Mouse (Mus musculus): ENCODE results near the gene Eif3i. TPM values are rescaled to one million over a fixed set of nuclear protein-coding genes. Genes with fewer than 3 reads are reported as not detected.

Eif3i gene
- polyA plus RNA-seq, 1 experiment from 2014 or later = 209 TPM

DNA sequence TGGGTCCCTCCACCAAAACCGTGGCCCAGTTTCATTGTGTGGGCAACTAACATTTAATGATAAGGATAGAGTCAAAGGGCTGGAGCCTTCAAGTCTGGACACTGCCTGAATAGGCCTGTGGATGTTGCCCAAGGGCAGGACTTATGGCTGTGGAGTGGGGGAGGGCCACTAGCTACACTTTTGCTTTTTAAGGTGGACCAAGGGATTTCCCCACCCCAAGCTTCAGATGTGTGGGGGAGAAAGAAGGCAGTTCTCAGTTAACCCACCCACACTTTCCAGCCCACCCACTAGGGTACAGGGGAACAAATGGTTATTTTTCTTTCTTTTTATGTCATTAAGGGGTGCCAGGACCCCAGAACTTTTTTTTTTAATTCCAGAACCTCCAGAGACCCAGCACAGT lies 16.1 kb downstream of the Eif3i start:
- Histone ChIP-seq H3K4me2 (peak overlapping the region; percentile 59), H3K4me1 (replicated peaks) (peaks cover 10% of the 10 kb centered on the region), H3K4me3 (peak overlapping the region; percentile 38; the same call in 1 of the 2 replicates), H3K9me3 (no peaks in the 10 kb centered on the region), H3K27me3 (no peaks in the 10 kb centered on the region), H3K27ac (replicated peaks) (no peak overlapping the region), H3K36me3 (no peaks in the 10 kb centered on the region), H3K9ac (peak overlapping the region; percentile 66; the same call in 1 of the 2 replicates)
- 74% methylated on average over 1 of the region's 1 CpGs for WGBS
- ATAC-seq (ENCODE audit: low read depth) = no peak

DNA sequence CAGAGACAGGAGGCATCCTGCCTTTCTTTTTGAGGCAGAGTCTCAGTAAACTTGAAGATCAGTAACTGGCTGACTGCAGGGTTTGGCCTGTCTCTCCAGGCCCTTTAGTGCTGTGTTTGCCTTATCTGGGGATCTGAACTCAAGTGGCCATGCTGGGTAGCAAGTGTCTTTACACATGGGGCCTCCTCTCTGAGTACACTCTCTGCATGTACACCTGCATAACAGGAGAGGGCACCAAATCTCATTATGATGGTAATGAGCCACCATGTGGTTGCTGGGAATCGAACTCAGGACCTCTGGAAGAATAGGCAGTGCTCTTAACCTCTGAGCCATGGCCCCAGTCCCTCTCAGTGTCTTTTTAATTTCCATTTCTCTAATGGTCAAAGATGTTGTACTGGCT lies 18.2 kb downstream of the Eif3i start:
- no peak overlapping the region for H3K27ac ChIP-seq (replicated peaks)
- no peak overlapping the region for H3K4me3 ChIP-seq
- H3K9ac ChIP-seq = no peak overlapping the region
- H3K9me3 ChIP-seq = no peaks in the 10 kb centered on the region
- no peak for ATAC-seq (ENCODE audit: low read depth)
- peaks cover 13% of the 10 kb centered on the region for H3K4me1 ChIP-seq (replicated peaks)
- WGBS = 78% methylated on average over 1 of the region's 1 CpGs
- H3K36me3 ChIP-seq = no peaks in the 10 kb centered on the region
- no peaks in the 10 kb centered on the region for H3K27me3 ChIP-seq
- no peak overlapping the region for H3K4me2 ChIP-seq

DNA sequence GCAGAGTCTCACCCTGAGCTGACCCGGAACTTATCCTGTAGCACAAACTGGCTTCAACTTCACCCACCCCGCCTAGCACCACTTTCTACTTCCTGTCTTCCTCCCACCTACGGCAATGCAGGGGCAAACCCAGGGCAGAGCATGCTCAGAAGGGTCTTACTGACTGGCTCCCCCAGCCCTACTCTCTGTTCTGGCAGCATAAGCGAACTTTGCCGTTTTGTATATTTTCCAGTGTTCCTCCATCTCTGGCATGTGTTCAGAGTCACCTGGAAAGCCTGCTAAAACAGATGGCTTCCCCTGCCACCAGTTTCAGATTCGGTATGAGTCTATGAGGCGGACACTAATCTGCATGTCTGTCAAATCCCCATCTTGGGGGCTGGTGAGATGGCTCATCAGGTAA lies 20.1 kb downstream of the Eif3i start:
- ATAC-seq (ENCODE audit: low read depth) = no peak
- no peak overlapping the region for H3K9ac ChIP-seq
- WGBS = 77% methylated on average over 7 of the region's 7 CpGs
- no peak overlapping the region for H3K4me3 ChIP-seq
- H3K27me3 ChIP-seq = no peaks in the 10 kb centered on the region
- H3K36me3 ChIP-seq = no peaks in the 10 kb centered on the region
- no peaks in the 10 kb centered on the region for H3K9me3 ChIP-seq
- H3K4me1 ChIP-seq (replicated peaks) = peaks cover 16% of the 10 kb centered on the region
- no peak overlapping the region for H3K4me2 ChIP-seq
- no peak overlapping the region for H3K27ac ChIP-seq (replicated peaks)

DNA sequence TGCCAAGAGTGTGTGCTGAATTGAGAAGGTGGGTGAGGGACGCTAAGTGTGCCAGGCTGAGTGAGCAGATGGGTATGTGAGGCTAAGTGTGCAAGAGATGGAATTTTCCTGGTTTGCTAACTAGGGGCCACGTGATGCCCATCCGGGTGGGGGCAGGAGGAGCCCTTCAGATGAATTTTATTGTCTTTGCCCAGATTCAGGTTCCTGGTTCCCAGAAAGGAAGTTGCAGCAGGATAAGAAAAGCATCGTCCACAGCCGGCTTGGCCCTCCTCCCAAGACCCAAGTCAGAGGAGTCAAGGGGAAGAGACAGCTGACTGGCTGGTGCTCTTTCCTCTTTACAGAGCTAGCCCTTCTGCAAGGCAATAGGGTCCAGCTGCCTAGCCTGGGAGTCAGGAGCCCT lies 22.0 kb downstream of the Eif3i start, which contains the start of gene Fam167b:
TSS of gene Fam167b (minus strand) at position 84 of the 400 bp plus-strand sequence.
- Histone ChIP-seq H3K27me3 (no peaks in the 10 kb centered on the region), H3K4me3 (no peak within 1 kb of the TSS), H3K4me1 (replicated peaks) (peaks cover 8% of the 10 kb centered on the region), H3K27ac (replicated peaks) (no peak within 1 kb of the TSS), H3K36me3 (no peaks in the 10 kb centered on the region), H3K9ac (no peak within 1 kb of the TSS), H3K4me2 (peak within 1 kb of the TSS; percentile 31), H3K9me3 (no peaks in the 10 kb centered on the region)
- no peak for ATAC-seq (ENCODE audit: low read depth)
- WGBS = 79% methylated on average over 5 of the region's 5 CpGs

DNA sequence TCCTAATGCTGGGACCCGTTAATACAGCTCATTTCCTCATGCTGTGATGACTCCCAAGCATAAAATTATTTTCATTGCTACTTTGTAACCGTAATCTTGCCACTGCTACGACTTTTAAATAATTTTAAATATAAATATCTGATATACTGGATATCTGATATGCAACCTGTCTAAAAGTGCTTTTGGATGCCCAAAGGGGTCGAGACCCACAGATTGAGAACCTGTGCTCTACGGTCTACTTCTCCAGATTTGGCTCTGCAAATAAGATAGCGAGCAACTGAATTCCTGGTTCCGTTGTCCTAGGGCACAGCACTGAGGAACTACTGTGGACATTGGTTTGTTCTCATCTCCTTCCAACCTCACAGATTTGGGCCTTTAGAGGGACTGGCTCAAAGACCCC lies 22.8 kb downstream of the Eif3i start:
- Histone ChIP-seq H3K27me3 (no peaks in the 10 kb centered on the region), H3K27ac (replicated peaks) (no peak overlapping the region), H3K4me3 (no peak overlapping the region), H3K36me3 (no peaks in the 10 kb centered on the region), H3K4me2 (no peak overlapping the region), H3K9ac (no peak overlapping the region), H3K4me1 (replicated peaks) (peaks cover 8% of the 10 kb centered on the region), H3K9me3 (no peaks in the 10 kb centered on the region)
- no peak for ATAC-seq (ENCODE audit: low read depth)
- WGBS = 80% methylated on average over 7 of the region's 7 CpGs

DNA sequence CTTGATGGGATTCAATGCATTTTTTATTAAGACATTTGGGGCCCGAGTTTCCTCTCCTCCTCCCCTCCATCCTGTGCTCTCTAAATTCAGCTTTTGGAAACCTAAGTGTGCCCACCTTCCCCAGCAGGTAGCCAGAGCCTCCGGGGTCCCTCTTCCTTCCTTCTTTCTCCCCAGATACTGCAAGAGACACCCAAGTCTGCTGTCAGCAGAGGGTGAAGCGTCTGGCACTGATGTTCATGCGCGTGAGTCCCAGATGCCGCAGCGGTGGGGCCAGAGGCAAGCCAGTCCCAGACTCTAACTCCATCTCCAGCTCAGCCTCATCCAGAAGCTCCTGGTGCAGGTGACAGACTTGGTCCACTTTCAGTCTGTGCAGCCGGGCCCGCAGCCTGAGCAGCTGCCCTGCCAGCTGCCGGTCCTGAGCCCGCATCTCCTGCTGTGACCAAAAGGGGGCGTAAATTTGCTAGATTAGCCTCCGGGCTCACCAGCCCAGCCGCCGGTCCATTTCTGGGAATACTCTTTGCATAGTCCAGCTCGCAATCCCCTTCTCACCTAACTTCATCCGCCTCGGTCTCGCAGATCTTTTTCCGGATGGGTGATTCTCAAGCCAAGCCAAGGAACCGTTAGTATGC lies 23.5 kb downstream of the Eif3i start:
- no peaks in the 10 kb centered on the region for H3K27me3 ChIP-seq
- H3K27ac ChIP-seq (replicated peaks) = no peak overlapping the region
- H3K9ac ChIP-seq = no peak overlapping the region; the same call in 1 of the 2 replicates
- H3K4me2 ChIP-seq = peak overlapping the region; percentile 31
- no peak for ATAC-seq (ENCODE audit: low read depth)
- H3K36me3 ChIP-seq = no peaks in the 10 kb centered on the region
- no peak overlapping the region for H3K4me3 ChIP-seq
- WGBS = 29% methylated on average over 21 of the region's 21 CpGs
- H3K4me1 ChIP-seq (replicated peaks) = peaks cover 8% of the 10 kb centered on the region
- no peaks in the 10 kb centered on the region for H3K9me3 ChIP-seq

DNA sequence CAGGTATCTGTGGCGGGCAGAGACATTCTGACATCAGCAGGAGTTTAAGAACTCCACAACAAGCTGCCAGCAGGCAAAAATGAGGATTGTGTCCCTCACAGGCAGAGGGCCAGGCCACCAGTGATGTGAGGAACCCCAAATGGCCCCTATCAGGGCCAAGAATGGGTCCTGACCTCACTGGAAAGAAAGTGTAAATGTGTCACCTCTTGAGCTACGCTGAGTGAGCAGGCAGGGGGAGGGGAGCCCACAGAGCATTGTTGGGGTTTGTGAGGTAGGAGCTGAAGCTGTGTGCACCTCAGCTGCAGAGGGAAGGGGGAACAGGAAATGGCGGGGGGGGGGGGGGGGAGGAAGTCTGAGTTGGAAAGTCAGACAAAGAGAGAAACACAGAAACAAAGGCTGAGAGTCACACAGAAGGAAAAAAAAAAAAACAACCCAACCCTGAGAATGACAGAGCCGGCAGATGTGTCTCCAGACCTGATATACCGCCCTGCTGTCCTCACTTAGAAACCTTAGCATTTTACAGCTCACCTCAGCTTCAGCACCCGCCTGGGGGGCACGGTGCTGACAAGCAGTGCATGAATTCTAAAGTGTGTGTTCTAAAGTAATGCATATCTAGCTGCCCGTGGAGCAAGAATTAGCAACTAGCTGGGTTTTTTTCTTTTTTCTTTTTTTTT lies 25.1 kb downstream of the Eif3i start:
- 41% methylated on average over 7 of the region's 8 CpGs for WGBS
- ATAC-seq (ENCODE audit: low read depth) = no peak
- Histone ChIP-seq H3K4me1 (replicated peaks) (peaks cover 8% of the 10 kb centered on the region), H3K27ac (replicated peaks) (no peak overlapping the region), H3K4me3 (no peak overlapping the region), H3K4me2 (no peak overlapping the region), H3K36me3 (no peaks in the 10 kb centered on the region), H3K27me3 (no peaks in the 10 kb centered on the region), H3K9ac (no peak overlapping the region), H3K9me3 (no peaks in the 10 kb centered on the region)

DNA sequence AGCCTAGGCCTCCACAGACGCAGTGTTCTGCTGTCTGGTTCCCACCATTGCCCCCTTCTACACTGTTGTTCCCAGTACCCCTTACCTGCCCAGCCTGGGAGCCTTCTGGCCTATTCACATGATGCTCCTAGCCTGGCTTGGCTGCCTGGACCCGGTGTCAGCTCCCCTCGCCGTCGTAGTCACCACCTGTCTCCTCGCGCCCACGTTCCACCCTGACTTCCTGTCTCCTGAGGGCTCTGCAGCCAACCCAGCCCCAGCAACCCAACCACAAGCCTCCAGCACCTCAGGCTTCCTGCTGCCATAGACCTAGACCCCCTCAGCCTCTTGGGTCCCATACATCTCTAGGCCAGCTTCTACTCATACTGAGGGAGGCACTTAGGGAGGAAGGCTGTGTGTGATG lies 27.0 kb downstream of the Eif3i start, which contains the start of gene Lck:
TSS of gene Lck (minus strand) at position 212 of the 400 bp plus-strand sequence.
- 94% methylated on average over 8 of the region's 8 CpGs for WGBS
- no peaks in the 10 kb centered on the region for H3K36me3 ChIP-seq
- no peak within 1 kb of the TSS for H3K9ac ChIP-seq
- no peak for ATAC-seq (ENCODE audit: low read depth)
- no peak within 1 kb of the TSS for H3K27ac ChIP-seq (replicated peaks)
- no peaks in the 10 kb centered on the region for H3K9me3 ChIP-seq
- no peak within 1 kb of the TSS for H3K4me2 ChIP-seq
- peaks cover 8% of the 10 kb centered on the region for H3K4me1 ChIP-seq (replicated peaks)
- H3K27me3 ChIP-seq = no peaks in the 10 kb centered on the region
- H3K4me3 ChIP-seq = no peak within 1 kb of the TSS

DNA sequence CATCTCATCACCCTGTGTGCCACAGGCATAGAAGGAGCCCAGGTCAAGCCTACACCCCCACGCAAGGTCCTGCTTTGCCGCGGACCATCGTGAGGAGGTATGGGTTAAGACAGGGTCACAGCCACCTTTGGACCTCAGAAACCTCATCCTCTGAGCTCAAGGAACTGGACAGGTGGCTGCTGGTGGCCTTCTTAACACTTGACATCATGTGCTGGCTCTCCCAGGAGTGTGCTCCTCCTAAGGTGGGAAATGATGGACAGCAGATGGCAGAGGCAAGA lies 27.4 kb downstream of the Eif3i start:
- no peak overlapping the region for H3K9ac ChIP-seq
- H3K4me1 ChIP-seq (replicated peaks) = peaks cover 8% of the 10 kb centered on the region
- no peak for ATAC-seq (ENCODE audit: low read depth)
- no peak overlapping the region for H3K27ac ChIP-seq (replicated peaks)
- 99% methylated on average over 4 of the region's 4 CpGs for WGBS
- H3K9me3 ChIP-seq = no peaks in the 10 kb centered on the region
- H3K36me3 ChIP-seq = no peaks in the 10 kb centered on the region
- no peak overlapping the region for H3K4me2 ChIP-seq
- H3K4me3 ChIP-seq = no peak overlapping the region
- no peaks in the 10 kb centered on the region for H3K27me3 ChIP-seq

DNA sequence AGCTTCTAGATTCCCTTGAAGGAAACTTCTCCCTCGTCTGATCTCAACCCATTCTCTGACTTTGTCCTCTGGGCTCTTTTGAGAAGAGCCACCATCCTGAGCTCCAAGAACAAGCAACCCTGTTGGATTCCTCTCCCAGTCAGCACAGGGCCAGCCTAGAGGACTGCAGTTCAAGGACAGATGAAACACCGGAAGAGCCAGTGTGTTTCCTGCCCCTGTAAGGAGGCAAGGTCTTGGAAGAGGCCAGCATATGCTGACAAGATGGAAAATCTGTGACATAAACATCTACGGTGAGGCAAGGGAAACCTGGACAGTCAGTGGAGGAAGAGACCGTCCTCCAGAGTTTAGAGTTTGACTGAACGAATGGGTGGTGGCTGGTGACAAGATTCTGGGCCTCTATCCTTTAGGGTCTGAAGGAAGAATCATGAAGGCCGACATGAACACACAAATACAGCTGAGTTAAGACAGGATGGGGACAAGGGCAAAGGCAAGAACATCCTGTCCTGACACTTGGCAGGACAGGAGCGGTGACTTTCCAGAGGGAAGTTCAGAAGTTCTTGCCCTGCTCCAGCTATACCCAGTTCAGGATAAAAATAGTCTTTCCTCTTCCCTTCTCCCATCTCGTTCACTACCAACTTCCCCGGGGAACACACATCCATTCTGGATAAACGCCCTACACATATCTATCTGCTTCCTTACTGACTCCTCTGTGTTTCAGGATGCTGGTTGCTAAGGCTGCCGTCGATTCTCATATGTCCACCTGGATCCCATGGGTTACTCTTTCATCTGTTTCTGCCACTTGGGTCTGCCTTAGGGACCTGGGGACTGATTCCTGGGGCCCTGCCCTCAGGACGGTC lies 28.0 kb downstream of the Eif3i start:
- no peak for ATAC-seq (ENCODE audit: low read depth)
- Histone ChIP-seq H3K4me2 (no peak overlapping the region), H3K27ac (replicated peaks) (no peak overlapping the region), H3K36me3 (no peaks in the 10 kb centered on the region), H3K9me3 (no peaks in the 10 kb centered on the region), H3K4me3 (no peak overlapping the region), H3K9ac (no peak overlapping the region), H3K27me3 (no peaks in the 10 kb centered on the region), H3K4me1 (replicated peaks) (peaks cover 8% of the 10 kb centered on the region)
- WGBS = 88% methylated on average over 13 of the region's 13 CpGs

DNA sequence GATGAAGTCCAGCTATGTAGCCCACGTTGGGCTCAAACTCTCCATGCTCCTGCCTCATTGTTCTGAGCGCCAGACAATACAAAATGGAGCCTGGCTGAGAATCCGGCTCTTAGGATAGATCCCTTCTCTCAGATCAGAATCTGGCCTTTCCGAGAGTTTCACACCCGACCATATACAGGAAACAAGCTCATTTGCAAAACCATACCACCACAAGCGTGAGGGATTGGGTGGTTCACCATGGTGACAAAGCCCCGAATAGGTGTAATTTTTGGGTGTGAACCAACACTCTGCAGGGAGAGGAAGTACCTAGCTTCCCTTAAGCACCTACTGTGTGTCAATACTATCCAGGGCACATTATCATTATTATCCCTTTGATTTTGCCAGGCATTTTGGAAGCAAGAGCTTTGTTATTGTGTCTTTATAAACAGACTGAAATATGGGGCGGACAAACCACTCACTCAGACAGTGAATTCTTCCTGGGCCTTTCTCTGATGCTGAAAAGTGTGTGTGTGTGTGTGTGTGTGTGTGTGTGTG lies 28.8 kb downstream of the Eif3i start:
- no peaks in the 10 kb centered on the region; the same call in 1 of the 2 replicates for H3K4me1 ChIP-seq (replicated peaks)
- H3K4me3 ChIP-seq = no peak overlapping the region
- no peak overlapping the region for H3K27ac ChIP-seq (replicated peaks)
- H3K27me3 ChIP-seq = no peaks in the 10 kb centered on the region
- H3K36me3 ChIP-seq = no peaks in the 10 kb centered on the region
- ATAC-seq (ENCODE audit: low read depth) = no peak
- H3K9ac ChIP-seq = no peak overlapping the region
- H3K4me2 ChIP-seq = no peak overlapping the region
- WGBS = 80% methylated on average over 8 of the region's 8 CpGs
- no peaks in the 10 kb centered on the region for H3K9me3 ChIP-seq

DNA sequence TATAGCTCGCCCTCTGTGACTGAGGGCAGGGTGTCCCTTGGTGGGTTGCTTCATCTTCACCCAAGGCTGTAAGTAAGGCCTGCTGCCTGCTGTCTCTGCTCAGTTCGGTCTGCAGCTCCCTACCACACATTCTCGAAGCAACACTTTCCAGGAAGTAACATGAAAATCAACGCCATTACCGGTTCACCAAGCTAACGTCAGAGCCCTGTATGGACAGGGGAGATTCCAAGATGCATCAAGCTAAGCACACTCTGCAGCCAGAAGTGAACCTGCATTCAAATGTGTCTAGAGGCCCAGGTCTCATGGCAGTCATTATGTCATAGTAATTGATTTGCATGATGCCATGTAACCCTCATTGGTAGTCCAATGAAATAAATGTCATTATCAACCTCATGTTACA lies 30.4 kb downstream of the Eif3i start:
- H3K4me2 ChIP-seq = no peak overlapping the region
- H3K9ac ChIP-seq = no peak overlapping the region
- no peaks in the 10 kb centered on the region for H3K36me3 ChIP-seq
- no peak overlapping the region for H3K27ac ChIP-seq (replicated peaks)
- H3K4me1 ChIP-seq (replicated peaks) = no peaks in the 10 kb centered on the region; the same call in 1 of the 2 replicates
- no peak for ATAC-seq (ENCODE audit: low read depth)
- H3K9me3 ChIP-seq = no peaks in the 10 kb centered on the region
- H3K27me3 ChIP-seq = no peaks in the 10 kb centered on the region
- H3K4me3 ChIP-seq = no peak overlapping the region
- WGBS = 89% methylated on average over 6 of the region's 6 CpGs

Data from neural tube, embryonic 13.5 days (tissue).